Mouse (Mus musculus) gastrocnemius, postnatal 10 days (tissue): ENCODE measurements around the gene Neu2. TPM values are rescaled to one million over a fixed set of nuclear protein-coding genes. Genes with fewer than 3 reads are reported as not detected.
A peak's percentile ranks its signal among the peaks of the same experiment; 100 is the strongest.
"Not testable (repeated sequence)": the region's sequence is repeated elsewhere in the genome, so short reads cannot be mapped to it uniquely, and the experiment has no call there.

ENCODE experiments used
- DNase-seq: peaks from one replicate; pipeline ENCODE4 v3.0.0; 2021; ENCODE audit warnings: mixed read lengths
- long read RNA-seq, 2 experiments: library from polyadenylated mRNA; stranded (forward); transcript quantifications; one replicate each; pipeline ENCODE4 v2.0.0; 2021
- total RNA-seq, 2 experiments: library from RNA; stranded (reverse); gene quantifications; 2 replicates each; pipeline ENCODE4 v1.2.3; 2021

Gene Neu2
- total RNA-seq, result 10 to 100 TPM; 14.1 to 15.6 TPM
- long read RNA-seq, experiment 1, transcript Neu2-204 (2 exons, 1,824 nt), result minor isoform, 10 of 35 reads
- long read RNA-seq, experiment 1, transcript Neu2-201 (3 exons, 1,570 nt), result major isoform, 22 of 35 reads
- long read RNA-seq, experiment 1, partial matches to known transcripts, result 0 of 35 reads
- long read RNA-seq, experiment 1, other reads (novel, unspliced or antisense), result 2 of 35 reads
- long read RNA-seq, experiment 2, transcript Neu2-204 (2 exons, 1,824 nt), result minor isoform, 12 of 35 reads
- long read RNA-seq, experiment 2, transcript Neu2-201 (3 exons, 1,570 nt), result major isoform, 22 of 35 reads
- long read RNA-seq, experiment 2, partial matches to known transcripts, result 0 of 35 reads
- long read RNA-seq, experiment 2, other reads (novel, unspliced or antisense), result 1 of 35 reads

DNA sequence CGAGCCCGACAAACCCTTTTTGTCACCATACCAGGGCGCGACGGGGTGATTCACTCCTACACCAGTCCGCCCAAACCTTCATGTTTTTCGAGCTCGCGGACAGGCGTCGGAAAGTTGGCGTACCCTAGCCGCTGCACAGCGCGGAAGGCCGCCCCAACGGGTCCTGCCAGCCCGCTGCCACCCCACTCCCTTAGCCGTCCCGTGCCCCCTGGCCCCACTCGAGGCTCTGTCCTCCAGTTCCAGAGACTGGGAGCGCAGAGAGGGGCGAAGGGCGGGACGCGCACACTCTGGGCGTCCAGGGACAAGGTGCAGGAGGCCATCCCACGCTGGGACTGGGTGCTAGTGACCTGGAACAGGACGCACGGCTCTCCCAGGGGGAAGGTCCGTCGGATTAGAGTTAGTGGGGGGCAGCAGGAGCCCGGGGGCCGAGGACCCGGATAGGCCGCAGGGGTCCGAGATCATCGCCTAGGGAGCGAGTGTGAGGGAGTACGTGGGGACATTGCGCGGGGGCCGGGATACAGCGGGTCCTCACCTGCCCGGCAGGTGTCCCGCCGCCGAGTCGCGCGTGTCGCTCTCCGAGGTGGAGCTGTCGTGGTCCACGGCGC is at the start of gene Neu2:
TSS of gene Neu2 (plus strand) at position 329 of the 605 bp plus-strand sequence.
- peak; percentile 24 for DNase-seq

DNA sequence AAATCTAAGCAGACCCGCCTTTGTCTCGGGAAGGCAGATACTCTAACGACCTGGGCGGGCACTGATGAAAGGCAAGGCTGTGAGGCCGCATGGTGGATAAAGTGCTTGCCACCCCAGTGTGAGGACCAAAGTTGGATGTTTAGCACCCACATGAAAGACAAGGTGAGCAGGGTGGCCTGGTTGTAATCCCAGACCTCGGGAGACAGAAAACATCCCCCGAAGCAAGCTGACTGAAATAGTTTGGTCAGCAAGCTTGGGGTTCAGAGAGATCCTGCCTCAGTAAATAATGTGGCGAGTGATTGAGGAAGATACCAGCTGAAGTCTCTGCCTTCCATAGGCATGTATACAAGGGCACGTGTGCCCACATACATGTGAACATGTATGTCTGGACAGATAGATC is 42.2 kb upstream of the Neu2 start:
- no peak for DNase-seq

DNA sequence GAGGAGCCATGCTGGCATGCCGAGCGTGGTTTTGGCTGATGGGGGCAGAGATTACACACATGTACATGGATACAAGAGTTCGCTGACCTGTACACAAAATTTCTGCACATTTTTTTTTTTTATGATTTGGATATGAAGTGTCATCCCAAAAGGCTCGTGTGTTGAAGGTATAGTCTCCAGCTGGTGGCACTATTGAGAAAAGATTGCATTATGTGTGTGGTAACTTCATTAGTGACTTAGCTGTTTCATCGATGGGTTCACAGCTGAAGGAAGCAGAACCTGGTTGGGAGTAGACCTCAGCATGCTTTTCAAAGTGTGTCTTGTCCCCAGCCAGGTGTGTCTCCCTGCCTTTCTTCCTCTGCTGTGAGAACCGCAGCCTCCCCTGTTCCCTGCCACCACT is 41.4 kb upstream of the Neu2 start:
- DNase-seq, result no peak

DNA sequence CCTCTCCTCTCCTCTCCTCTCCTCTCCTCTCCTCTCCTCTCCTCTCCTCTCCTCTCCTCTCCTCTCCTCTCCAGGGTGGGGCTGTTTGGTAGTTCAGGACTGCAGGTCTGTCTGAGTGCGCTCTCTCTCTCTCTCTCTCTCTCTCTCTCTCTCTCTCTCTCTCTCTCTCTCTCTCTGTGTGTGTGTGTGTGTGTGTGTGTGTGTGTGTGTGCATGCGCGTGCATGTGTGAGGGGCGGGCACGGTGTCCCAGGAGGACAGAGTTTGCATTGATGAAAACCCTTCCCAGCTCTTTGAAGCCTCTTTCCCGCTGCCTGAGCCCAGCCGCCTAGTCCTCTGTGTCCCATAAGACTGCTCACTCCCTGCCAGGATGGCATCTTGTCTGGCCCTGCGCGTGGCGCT is 39.7 kb upstream of the Neu2 start, which contains the start of gene Snorc:
TSS of gene Snorc (plus strand) at position 301 of the 400 bp plus-strand sequence.
- DNase-seq, result not testable (repeated sequence)

DNA sequence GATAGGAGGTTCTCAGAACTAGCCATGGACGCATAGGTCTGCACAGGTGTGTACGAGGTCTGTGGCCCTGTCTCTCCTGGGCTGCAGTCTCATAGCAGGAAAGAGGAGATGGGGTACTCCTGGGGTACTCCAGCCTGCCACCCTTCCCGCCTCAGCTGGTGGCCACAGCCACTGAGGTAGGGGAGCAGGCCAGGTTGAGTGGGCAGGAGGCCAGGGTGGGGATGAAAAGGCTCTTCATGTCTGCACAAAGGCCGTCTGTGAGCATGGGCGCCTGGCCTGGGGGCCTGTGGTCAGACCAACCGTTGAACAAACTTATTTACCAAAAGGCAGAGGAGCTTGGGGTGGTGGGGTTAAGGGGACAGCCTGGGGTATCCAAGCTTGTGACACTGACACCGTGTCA is 37.8 kb upstream of the Neu2 start:
- DNase-seq, result no peak

DNA sequence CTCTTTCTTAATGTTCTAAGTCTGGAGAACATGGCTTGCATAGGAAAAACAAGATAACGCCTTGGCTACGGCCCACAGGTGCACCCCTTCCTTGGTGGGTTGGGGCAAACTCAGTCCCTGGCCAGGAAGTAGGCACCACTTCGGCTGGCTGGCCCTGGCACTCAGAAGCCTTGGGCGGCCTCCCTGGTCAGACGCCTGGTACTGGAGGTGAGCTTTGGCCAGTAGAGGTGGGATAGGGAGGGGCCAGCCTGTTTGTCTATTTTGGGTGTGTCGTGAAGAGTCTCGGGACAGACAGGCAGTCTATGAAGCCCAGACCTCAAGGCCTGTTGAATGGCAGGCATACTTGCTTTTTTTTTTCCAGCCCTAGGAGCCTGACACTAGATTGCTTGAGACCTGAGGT is 37.1 kb upstream of the Neu2 start:
- DNase-seq, result no peak

DNA sequence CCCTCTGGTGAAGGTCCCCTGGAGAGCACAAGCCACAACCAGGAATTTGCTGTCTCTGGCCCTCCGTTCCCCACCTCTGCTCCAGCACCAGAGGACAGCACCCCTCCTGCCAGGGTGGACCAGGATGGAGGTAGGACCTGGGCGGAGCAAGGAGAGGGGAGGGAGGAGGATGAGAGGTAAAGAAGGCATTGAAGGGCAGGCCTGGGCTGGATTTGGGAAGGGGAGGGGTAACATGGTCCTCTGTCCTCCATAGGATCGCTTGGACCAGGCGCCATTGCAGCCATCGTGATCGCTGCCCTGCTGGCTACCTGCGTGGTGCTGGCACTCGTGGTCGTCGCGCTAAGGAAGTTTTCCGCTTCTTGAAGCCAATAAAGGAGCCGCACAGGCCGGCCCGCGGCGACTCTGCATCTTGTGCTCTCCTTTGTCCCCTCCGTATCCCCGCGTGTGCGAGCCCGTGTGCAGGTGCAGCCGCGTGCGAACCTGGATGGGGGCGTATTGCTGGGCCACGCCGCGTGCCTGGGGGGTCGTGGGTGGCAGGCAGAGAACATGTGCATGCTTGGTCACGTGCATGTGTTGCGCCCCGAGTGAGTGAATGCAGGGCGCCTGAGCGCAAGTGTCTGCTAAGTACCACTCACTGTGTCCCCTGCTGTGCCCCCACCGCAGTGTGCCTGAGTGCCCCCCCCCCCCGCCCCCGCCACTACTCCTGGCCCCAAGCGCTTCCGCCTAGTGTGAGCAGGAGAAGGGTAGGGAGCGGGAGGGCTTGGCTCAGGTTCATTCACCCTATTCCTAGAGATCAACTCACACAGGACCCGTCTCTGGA is 34.4 kb upstream of the Neu2 start:
- DNase-seq, result no peak

DNA sequence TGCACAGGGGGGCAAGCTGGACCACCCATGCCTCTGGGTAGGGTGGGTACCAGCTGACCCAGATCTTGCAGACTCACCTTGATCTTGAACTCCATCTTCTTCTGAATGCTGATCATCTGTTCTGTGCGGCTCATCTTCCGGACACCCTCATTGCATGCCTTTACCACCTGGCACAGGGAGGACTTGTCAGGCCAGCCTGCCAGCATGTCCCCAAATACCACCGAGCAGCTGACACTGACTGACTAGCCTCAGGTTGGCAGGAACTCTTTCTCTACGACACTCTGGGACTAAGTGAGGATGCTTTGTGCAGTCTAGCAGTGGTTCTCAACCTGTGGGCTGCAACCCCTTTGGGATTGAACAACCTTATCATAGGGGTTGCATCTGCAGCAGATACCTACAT is 27.1 kb upstream of the Neu2 start:
- no peak for DNase-seq

DNA sequence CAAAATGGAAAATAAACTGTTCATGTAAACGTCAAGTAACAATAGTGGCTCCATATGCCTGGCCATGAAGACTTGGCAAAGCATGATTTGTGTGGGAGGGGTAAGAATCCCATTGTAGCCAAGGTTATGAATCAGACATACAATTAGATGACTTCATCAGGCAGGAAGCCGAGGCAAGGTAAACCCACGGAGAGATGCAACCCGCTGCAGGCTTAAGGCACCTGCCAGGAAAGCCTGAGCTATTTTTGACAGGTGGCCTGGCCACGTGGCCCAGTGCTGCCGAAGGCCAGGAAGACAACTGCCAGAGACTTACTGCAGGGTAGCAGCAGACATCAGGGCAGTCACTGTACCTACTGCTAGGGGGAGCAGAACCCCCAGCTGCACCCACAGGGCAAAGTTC is 23.3 kb upstream of the Neu2 start:
- peak; percentile 35 for DNase-seq

DNA sequence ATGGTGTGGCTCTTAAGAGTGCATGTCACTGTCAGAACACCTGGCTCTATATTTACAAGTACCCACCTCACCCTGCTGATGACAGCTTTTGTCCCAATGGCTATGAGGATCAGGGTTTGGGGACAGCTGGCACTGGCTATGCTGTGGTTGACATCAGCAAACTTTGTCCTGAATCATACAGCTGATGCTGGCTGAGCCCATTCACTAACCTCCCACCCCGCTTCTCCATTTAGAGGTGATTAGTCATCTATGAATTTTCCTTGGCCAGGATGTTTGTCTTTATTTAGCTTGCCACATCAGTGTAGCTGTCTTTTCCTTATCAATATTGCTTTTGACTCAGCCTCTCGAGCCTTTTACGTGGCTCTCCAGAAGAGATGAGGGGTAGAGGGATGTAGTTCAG is 17.4 kb upstream of the Neu2 start:
- no peak for DNase-seq

DNA sequence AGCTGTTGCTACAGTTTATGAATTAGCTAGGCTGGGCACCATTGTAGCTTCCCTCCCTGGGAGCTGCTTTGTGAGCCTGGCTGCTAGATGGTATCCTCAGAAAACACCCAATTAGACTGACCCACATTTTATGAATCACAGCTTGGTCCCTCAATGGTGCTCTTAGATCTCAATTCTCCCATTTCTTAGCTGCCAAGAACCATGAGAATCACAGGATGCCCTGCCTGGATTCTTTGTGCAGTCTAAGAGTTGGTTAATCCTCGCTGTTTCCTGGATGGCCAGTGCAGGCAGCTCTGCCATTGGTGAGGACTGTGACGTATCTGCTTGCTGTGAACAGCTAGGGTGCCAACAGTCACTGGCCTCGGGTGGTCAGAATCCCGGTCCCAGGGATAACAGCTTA is 16.1 kb upstream of the Neu2 start:
- no peak for DNase-seq

DNA sequence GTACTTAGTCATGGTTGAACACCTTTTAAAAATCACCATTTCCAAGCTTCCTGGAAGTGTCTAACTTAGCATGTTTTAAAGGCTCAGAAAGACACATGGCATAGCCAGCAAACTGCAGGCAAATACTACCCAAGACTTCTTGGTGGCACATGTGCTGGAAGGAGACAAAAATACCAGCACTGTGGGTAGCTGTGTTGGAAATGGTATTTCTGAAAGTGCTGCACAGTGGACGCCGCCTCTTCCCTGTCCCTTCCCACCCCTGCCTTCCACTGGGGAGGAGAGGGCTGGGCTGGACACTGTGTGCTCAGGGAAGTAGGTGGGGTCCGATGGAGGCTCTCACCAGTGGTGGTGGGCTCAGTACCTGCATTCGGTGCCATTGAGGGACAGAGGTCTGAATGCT is 4.2 kb upstream of the Neu2 start:
- no peak for DNase-seq

DNA sequence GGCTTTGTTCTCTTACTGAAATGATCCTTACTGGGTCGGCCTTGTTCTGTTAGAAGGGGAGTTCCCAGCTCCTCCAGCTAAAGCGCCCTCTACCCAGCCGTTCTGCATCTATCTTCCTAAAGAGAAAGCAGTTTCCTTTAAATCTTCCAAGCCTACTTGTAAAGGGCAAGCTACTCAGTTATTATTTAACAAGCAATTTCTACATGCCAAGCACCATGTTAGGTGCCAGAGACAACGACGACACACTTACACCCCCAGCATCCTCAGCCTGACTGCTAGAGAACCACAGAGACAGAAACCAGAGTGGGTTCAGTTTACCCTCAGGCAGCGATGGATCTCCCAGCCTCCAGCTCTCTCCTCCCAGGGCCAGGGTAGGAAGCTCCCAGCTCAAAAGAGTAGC is 1.8 kb upstream of the Neu2 start:
- DNase-seq, result no peak

DNA sequence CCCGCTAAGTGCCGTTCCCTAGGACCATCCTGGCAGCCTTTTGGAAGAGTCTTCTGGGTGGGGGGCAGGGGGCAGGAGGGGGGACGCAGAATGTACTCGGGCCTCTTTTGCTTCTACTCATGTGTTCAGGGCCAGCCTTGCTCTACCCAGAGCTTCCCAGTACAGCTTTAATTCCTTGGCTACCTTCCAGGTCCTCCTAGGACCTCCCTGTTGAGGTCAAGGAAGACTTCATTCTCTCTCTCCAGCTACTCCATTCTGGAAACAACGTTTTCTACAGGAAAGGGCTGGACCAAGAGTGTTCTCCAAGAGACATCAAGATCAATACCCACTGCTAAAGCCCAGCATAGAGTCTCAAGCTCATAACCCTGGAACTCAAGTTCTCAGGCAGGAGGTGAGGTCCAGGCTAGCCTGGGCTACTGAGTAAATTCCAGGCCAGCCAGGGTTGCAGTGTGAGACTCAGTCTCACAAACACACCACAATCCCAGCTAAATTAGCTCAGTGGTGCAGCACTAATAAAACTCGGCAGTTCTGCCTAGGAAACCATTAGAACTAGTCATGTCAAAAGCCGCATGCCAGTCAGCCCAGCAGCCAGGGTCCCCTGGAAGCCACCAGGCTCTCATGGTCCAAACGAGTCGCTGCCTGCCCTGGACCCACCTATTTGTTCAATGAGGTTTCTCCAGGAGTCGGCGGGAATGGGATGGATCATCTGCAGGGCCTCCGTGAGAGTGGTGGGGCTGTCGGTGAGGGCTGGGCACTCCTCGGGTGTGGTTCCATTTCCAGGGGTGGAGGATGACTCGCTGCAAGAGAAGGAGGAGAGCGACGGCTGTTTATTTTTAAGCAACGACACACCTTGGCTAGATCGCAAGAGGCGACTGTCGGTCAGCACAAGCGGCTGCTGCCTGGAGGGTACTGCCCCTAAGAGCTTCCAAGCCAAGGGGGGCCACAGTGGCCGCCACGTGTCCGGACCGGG is 813 bp upstream of the Neu2 start:
- DNase-seq, result no peak

DNA sequence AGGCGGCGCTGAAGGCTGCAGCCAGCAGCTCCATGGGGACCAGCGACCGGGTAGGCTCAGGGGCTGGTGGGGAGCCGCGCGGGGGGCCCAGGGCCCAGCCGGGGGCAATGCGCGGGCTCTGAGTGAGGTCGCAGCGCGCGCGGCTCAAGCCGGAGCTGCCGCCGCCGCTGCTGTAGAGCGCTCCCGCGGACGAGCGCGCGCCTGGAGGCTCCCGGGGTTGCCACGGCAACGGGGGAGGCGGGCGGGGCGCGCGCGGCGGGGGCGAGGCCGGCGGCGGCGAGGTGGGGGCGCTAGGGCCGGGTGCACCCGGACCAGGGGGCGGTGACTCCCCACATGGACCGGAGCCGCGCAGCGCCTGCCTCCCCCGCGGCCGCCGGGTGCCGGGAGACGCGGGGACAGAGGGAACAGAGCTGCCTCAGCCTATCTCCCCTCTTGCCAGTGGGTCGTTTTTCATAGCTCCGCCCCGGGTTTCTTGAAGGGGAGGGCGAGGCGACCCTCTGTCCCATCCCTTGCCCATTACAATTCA is 540 bp downstream of the Neu2 start:
- peak; percentile 54 for DNase-seq

DNA sequence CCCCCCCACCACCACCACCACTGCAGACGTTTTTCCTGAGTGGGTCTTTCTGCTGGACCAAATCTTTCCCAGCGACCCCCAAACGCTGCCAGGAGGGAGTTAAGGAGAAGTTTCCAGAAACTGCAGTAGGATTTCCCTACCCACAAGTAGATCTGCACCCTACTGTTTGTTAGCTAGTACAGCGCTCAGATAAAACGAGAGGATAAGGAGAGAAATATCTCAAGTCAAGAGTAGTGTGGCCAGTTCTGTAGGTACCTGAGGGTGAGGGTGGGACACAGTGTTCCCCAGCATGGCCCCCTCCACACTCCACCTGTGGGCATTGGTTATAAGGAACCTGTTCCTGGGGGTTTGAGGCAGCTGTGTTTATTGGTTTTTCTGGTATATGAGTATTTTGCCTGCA is 1.2 kb downstream of the Neu2 start:
- DNase-seq, result no peak

DNA sequence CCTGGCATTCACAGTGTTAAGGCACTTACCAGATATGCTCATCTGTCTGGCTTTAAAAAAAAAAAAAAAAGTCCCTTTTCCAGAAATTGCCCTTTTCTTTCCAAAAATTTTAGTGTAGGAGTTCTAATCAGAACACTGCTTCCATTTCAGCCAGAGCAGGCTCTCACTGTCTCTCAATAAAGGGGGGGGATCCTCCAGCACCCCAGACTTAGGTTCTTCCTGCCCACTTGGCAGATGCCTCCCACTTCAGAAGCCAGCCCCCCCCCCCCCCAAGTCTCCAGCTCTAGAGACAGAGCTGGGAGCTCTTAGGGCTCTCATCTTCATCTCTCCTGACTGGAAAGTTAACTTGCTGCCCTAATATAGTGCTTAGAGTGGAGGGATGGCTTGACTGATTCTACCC is 10.8 kb downstream of the Neu2 start:
- no peak for DNase-seq

DNA sequence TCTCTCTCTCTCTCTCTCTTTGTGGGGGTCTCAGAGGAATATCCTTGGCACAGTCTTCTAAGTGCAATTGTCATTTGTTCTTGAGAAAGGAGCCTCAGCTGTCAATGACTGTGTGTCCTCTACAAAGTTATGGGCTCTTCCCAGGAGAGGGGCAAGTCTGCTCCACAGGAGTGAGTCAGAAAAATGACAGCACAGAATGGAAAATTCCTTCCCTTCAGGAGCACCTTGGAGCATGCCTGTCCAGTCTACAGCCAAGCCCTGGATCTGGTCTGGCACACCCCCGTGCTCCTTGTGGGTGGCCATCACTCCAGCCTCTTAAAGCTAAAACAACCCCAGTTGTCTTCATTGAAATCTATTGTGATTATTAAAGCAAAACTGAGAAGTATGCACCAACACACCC is 11.8 kb downstream of the Neu2 start:
- DNase-seq, result no peak

DNA sequence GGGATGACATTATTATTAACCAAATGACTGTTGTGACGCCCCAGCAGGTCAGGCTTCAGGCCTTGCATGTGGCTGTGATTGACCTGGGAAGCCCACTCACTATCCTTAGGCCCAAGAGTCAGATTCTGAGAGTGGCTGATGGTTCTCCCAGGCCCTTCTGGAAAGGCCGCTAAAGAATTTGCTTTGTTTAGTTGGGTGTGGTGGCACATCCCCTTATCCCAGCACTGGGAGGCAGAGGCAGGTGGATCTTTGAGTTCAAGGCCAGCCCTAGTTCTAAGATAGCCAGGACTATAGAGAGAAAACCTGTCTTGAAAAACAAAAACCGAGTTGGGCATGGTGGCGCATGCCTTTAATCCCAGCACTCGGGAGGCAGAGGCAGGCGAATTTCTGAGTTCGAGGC is 15.4 kb downstream of the Neu2 start:
- DNase-seq, result no peak

DNA sequence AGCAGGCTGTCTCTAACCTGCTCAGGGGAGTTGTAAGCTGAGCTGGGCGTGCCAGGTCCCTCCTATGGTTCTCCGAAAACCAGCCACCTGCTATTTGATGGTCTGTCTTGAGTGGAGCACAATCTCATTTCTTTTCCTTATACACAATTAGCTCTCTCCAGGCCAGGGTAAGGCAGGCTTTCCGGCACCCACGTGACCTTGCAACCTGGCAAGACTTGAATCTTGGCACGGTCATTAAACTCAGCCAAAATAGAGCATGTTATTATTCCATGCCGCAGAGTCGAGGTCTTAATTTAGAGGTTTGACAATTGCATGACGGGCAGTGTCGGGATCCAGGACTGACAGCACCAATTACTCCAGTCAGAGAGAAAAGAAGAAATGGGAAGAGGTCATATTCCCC is 17.5 kb downstream of the Neu2 start:
- DNase-seq, result no peak

DNA sequence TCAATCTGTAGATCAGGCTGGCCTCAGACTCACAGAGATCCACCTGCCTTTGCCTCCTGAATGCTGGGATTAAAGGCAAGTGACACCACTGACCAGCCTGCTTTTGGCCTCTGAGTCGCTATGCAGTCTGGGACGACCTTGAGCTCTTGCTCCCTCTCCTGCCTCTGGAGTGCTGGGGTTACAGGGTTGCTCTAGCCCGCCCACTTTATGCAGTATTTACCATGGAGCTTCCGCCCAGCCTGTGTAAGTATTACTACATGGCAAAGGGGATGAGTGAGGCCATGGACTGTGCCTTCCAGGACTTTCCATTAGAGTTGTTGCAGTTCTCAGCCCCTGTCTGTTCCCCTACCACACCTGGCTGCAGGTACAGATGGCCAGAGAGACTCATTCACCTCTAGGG is 22.7 kb downstream of the Neu2 start:
- DNase-seq, result no peak

DNA sequence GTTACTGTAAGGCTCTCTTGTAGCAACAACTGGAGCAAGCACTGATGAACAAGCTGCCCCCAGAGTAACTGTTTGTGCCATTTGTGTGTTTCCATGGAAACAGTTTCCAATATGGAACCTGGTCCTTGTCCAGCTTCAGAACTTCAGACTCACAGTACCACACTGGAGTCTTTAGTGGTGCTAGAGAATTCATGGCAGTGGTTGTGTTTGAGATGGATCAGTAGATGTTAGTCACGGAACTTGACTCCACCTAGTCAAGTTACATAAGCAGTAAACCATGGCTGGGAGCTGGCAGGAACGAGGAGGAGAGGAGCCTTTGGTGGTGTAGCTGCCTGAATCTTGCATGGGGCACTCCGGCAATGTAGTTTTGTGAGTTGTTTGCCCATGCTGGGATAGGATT is 24.4 kb downstream of the Neu2 start:
- no peak for DNase-seq
